Mouse (Mus musculus) olfactory bulb, adult 2 months (tissue): ENCODE results near the gene Ugt3a1. TPM values are rescaled to one million over a fixed set of nuclear protein-coding genes. Genes with fewer than 3 reads are reported as not detected.
"Not testable (repeated sequence)": the region's sequence is repeated elsewhere in the genome, so short reads cannot be mapped to it uniquely, and the experiment has no call there.

Source experiments
- H3K27ac ChIP-seq: fragments of 200-500 bp; 2 replicates; pipeline ENCODE4 v1.5.1; 2012; ENCODE audit warnings: low read depth, low read length; ENCODE audit not compliant: insufficient read depth
- H3K4me1 ChIP-seq: fragments of 200-500 bp; 2 replicates; pipeline ENCODE4 v1.6.1; 2012; ENCODE audit warnings: low read length; ENCODE audit not compliant: control insufficient read depth, insufficient read depth
- H3K4me3 ChIP-seq: fragments of 200-500 bp; 2 replicates; pipeline ENCODE4 v1.5.1; 2012; ENCODE audit warnings: mild to moderate bottlenecking, low read depth, low read length, moderate library complexity; ENCODE audit not compliant: insufficient read depth
- CTCF ChIP-seq: fragments of 200-500 bp; IDR thresholded peaks from 2 replicates; pipeline ENCODE4 v1.5.1; 2012; ENCODE audit warnings: low read depth, mild to moderate bottlenecking, low read length, moderate library complexity; ENCODE audit not compliant: insufficient read depth
- POLR2A ChIP-seq: fragments of 200-500 bp; IDR thresholded peaks from 2 replicates; pipeline ENCODE4 v1.6.1; 2012; ENCODE audit warnings: mild to moderate bottlenecking, low read depth, low read length, moderate library complexity; ENCODE audit not compliant: insufficient read depth
- WGBS: fragments of 180-500 bp; shearing (Covaris S2); methylation state at CpG from one replicate; pipeline ENCODE4 v1.1.7; 2018; 5-methylcytosine and 5-hydroxymethylcytosine counted together
- polyA plus RNA-seq: library from polyadenylated mRNA; stranded (reverse); fragments of >200 nt; gene quantifications from 2 replicates; pipeline ENCODE4 v1.2.4, GENCODE M21; 2012; ENCODE audit warnings: low replicate concordance; ENCODE audit not compliant: missing spikeins, insufficient read depth, insufficient read length

The Ugt3a1 gene
- polyA plus RNA-seq = not detected in 2 replicates

- Histone ChIP-seq H3K4me3 (no peak within 1 kb of the TSS), H3K4me1 (no peaks in the 10 kb centered on the region), H3K27ac (no peak within 1 kb of the TSS)
- TF ChIP-seq POLR2A (no peak), CTCF (no peak)
- 98% methylated on average over 6 of the region's 6 CpGs for WGBS
Measured at GRCm38 (mm10) chr15:9276838-9277295, at the start of gene Ugt3a1. Gene Ugt3a1, plus strand, starts transcription at chr15:9276888.

GRCm38 (mm10) chr15:9230917-9231316 lies 45.8 kb upstream of the Ugt3a1 start:
- WGBS = 74% methylated on average over 4 of the region's 4 CpGs
- H3K27ac ChIP-seq, H3K4me3 ChIP-seq, H3K4me1 ChIP-seq: not testable (repeated sequence)

GRCm38 (mm10) chr15:9246345-9246744 lies 30.3 kb upstream of the Ugt3a1 start:
- TF ChIP-seq CTCF (no peak), POLR2A (no peak)
- H3K27ac ChIP-seq = no peak overlapping the region

GRCm38 (mm10) chr15:9252891-9253290 lies 23.8 kb upstream of the Ugt3a1 start:
- Histone ChIP-seq H3K4me3 (no peak overlapping the region), H3K4me1 (no peaks in the 10 kb centered on the region), H3K27ac (no peak overlapping the region)
- WGBS = 93% methylated on average over 3 of the region's 3 CpGs
- TF ChIP-seq POLR2A (no peak), CTCF (no peak)

More at GRCm38 (mm10) chr15:9246345-9246744, 30.3 kb upstream of the Ugt3a1 start:
- Histone ChIP-seq H3K4me1 (no peaks in the 10 kb centered on the region), H3K4me3 (no peak overlapping the region)

GRCm38 (mm10) chr15:9260621-9261020 lies 16.1 kb upstream of the Ugt3a1 start:
- Histone ChIP-seq H3K4me3 (no peak overlapping the region), H3K27ac (no peak overlapping the region), H3K4me1 (no peaks in the 10 kb centered on the region)
- TF ChIP-seq CTCF (no peak), POLR2A (no peak)
- WGBS = 79% methylated on average over 3 of the region's 3 CpGs

DNA sequence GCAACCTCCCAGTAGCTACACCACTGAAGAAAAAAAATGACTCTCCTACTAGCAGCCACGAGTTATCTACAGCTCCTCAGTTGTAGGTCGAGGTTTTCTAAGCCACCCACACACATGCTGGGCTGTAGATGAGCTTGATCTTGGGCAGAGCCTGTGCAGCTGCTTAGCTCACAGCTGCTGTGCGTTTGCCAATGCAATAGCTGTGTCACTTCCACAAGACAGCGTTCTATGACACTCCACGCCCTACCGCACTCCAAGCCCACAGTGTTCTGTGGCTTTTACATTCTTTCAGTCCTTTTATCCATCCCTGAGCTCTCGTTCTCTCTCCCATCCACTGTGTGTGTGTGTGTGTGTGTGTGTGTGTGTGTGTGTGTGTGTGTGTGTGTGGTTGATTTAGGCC lies 4.8 kb upstream of the Ugt3a1 start:
- 57% methylated on average over 7 of the region's 7 CpGs for WGBS
- Histone ChIP-seq H3K4me1 (no peaks in the 10 kb centered on the region), H3K27ac (no peak overlapping the region), H3K4me3 (no peak overlapping the region)
- TF ChIP-seq CTCF (no peak), POLR2A (no peak)

- Histone ChIP-seq H3K4me1 (no peaks in the 10 kb centered on the region), H3K4me3 (no peak overlapping the region), H3K27ac (no peak overlapping the region)
- TF ChIP-seq CTCF = no peak
- no peak for TF ChIP-seq POLR2A
- WGBS = 77% methylated on average over 3 of the region's 3 CpGs
Measured at GRCm38 (mm10) chr15:9279026-9279425, 2.3 kb downstream of the Ugt3a1 start.

- H3K27ac ChIP-seq = no peak overlapping the region
- no peaks in the 10 kb centered on the region for H3K4me1 ChIP-seq
- no peak for TF ChIP-seq CTCF
- no peak for TF ChIP-seq POLR2A
- WGBS = 94% methylated on average over 3 of the region's 3 CpGs
- H3K4me3 ChIP-seq = no peak overlapping the region
Measured at GRCm38 (mm10) chr15:9279596-9279995, 2.9 kb downstream of the Ugt3a1 start.

- H3K4me3 ChIP-seq = no peak overlapping the region
- H3K4me1 ChIP-seq = no peaks in the 10 kb centered on the region
- TF ChIP-seq CTCF (no peak), POLR2A (no peak)
- no peak overlapping the region for H3K27ac ChIP-seq
- WGBS = 94% methylated on average over 2 of the region's 2 CpGs
Measured at GRCm38 (mm10) chr15:9283165-9283564, 6.5 kb downstream of the Ugt3a1 start.

GRCm38 (mm10) chr15:9289660-9290059 lies 13.0 kb downstream of the Ugt3a1 start:
- TF ChIP-seq CTCF (no peak), POLR2A (no peak)
- H3K27ac ChIP-seq = no peak overlapping the region
- H3K4me3 ChIP-seq = no peak overlapping the region
- 65% methylated on average over 2 of the region's 2 CpGs for WGBS
- H3K4me1 ChIP-seq = no peaks in the 10 kb centered on the region
